Mouse (Mus musculus) heart, embryonic 11.5 days (tissue): ENCODE measurements at regions not wholly inside any gene's neighbourhood (a gene's known extent, or its start where the extent isn't known, plus 50 kb on each side); places are given as distances from the start of the nearest gene placed in this dataset.

Experiments used
- ATAC-seq: fragments of 200-750 bp; cut with Nextera tagmentation; replicated peaks from 2 replicates; pipeline ENCODE4 v1.8.0; 2017; ENCODE audit warnings: moderate library complexity; ENCODE audit not compliant: insufficient number of reproducible peaks, low FRiP score, low TSS enrichment
- H3K27ac ChIP-seq: fragments of 300-500 bp; sonication (generic); 2 replicates; pipeline ENCODE4 v1.5.1; 2014; ENCODE audit warnings: mild to moderate bottlenecking, low read depth, low read length
- H3K27me3 ChIP-seq: fragments of 300-500 bp; sonication (generic); 2 replicates; pipeline ENCODE4 v1.6.1; 2014; ENCODE audit warnings: mild to moderate bottlenecking, low read length, mixed read lengths; ENCODE audit not compliant: control insufficient read depth, insufficient read depth
- H3K36me3 ChIP-seq: fragments of 300-500 bp; sonication (generic); 2 replicates; pipeline ENCODE4 v1.6.1; 2014; ENCODE audit warnings: mild to moderate bottlenecking, low read length, moderate library complexity, mixed read lengths; ENCODE audit not compliant: control insufficient read depth, insufficient read depth
- H3K4me1 ChIP-seq: fragments of 300-500 bp; sonication (generic); 2 replicates; pipeline ENCODE4 v1.6.1; 2014; ENCODE audit warnings: low read length; ENCODE audit not compliant: control insufficient read depth, insufficient read depth
- H3K4me2 ChIP-seq: fragments of 300-500 bp; sonication (generic); 2 replicates; pipeline ENCODE4 v1.6.1; 2014; ENCODE audit warnings: mild to moderate bottlenecking, moderate library complexity
- H3K4me3 ChIP-seq: fragments of 300-500 bp; sonication (generic); 2 replicates; pipeline ENCODE4 v1.5.1; 2014; ENCODE audit warnings: low read depth, low read length
- H3K9ac ChIP-seq: fragments of 300-500 bp; sonication (generic); 2 replicates; pipeline ENCODE4 v1.6.1; 2014; ENCODE audit warnings: mild to moderate bottlenecking, low read depth, low read length, moderate library complexity
- H3K9me3 ChIP-seq: fragments of 300-500 bp; sonication (generic); replicated peaks from 2 replicates; pipeline ENCODE4 v1.6.1; 2016; ENCODE audit warnings: low read length; ENCODE audit not compliant: control insufficient read depth
- WGBS: fragments of 180-500 bp; shearing (Covaris S2); extraction: QIAGEN DNeasy Blood & Tissue Kit; methylation state at CpG from one replicate; pipeline ENCODE4 v1.1.7; 2014; ENCODE audit not compliant: insufficient replicate concordance; 5-methylcytosine and 5-hydroxymethylcytosine counted together

- no peak for ATAC-seq
- H3K4me1 ChIP-seq: peaks cover 5% of the 10 kb centered on the region; the same call in 1 of the 2 replicates
These were observed 87.7 kb upstream of the Pgrmc2 start for GRCm38 (mm10) chr3:41170566-41170965.

GRCm38 (mm10) chr3:41169430-41169829, 86.6 kb upstream of the Pgrmc2 start:
- Histone ChIP-seq H3K4me3 (no peak overlapping the region), H3K4me1 (peaks cover 5% of the 10 kb centered on the region; the same call in 1 of the 2 replicates), H3K4me2 (no peak overlapping the region), H3K27ac (peak overlapping the region; percentile 80), H3K27me3 (no peaks in the 10 kb centered on the region), H3K9ac (no peak overlapping the region), H3K36me3 (no peaks in the 10 kb centered on the region), H3K9me3 (no peaks in the 10 kb centered on the region)
- ATAC-seq: peak; percentile 79
- WGBS: 58% methylated on average over 10 of the region's 10 CpGs

More at GRCm38 (mm10) chr3:41170566-41170965, 87.7 kb upstream of the Pgrmc2 start:
- Histone ChIP-seq H3K4me3 (no peak overlapping the region), H3K36me3 (no peaks in the 10 kb centered on the region), H3K9ac (no peak overlapping the region), H3K4me2 (no peak overlapping the region), H3K27ac (no peak overlapping the region; the same call in 1 of the 2 replicates), H3K27me3 (no peaks in the 10 kb centered on the region), H3K9me3 (no peaks in the 10 kb centered on the region)
- 70% methylated on average over 6 of the region's 6 CpGs for WGBS

GRCm38 (mm10) chr3:41168181-41168967, 85.5 kb upstream of the Pgrmc2 start:
- ATAC-seq: no peak
- Histone ChIP-seq H3K27me3 (no peaks in the 10 kb centered on the region), H3K36me3 (no peaks in the 10 kb centered on the region), H3K4me2 (no peak overlapping the region), H3K4me3 (no peak overlapping the region), H3K27ac (no peak overlapping the region), H3K4me1 (peaks cover 5% of the 10 kb centered on the region; the same call in 1 of the 2 replicates), H3K9ac (no peak overlapping the region), H3K9me3 (no peaks in the 10 kb centered on the region)
- 84% methylated on average over 11 of the region's 11 CpGs for WGBS

- Histone ChIP-seq H3K9me3 (no peaks in the 10 kb centered on the region), H3K4me2 (no peak overlapping the region), H3K9ac (no peak overlapping the region), H3K27me3 (no peaks in the 10 kb centered on the region), H3K4me3 (no peak overlapping the region), H3K4me1 (peaks cover 4% of the 10 kb centered on the region; the same call in 1 of the 2 replicates), H3K27ac (no peak overlapping the region), H3K36me3 (no peaks in the 10 kb centered on the region)
- no peak for ATAC-seq
- WGBS: 91% methylated on average over 3 of the region's 3 CpGs
These were observed 84.6 kb upstream of the Pgrmc2 start for GRCm38 (mm10) chr3:41167476-41167875.

- Histone ChIP-seq H3K4me1 (0 out of 2 replicates have a peak, but pooled peaks cover 2% of the 10 kb centered on the region), H3K9ac (no peak overlapping the region), H3K4me3 (no peak overlapping the region), H3K4me2 (no peak overlapping the region), H3K9me3 (no peaks in the 10 kb centered on the region), H3K36me3 (no peaks in the 10 kb centered on the region), H3K27ac (no peak overlapping the region), H3K27me3 (no peaks in the 10 kb centered on the region)
- ATAC-seq: no peak
- 84% methylated on average over 7 of the region's 7 CpGs for WGBS
These were observed 81.9 kb upstream of the Pgrmc2 start for GRCm38 (mm10) chr3:41164736-41165135.

- Histone ChIP-seq H3K27ac (no peak overlapping the region), H3K9ac (no peak overlapping the region), H3K4me2 (no peak overlapping the region), H3K36me3 (no peaks in the 10 kb centered on the region), H3K9me3 (no peaks in the 10 kb centered on the region), H3K4me1 (peaks cover 2% of the 10 kb centered on the region; the same call in 1 of the 2 replicates), H3K4me3 (no peak overlapping the region), H3K27me3 (no peaks in the 10 kb centered on the region)
- 45% methylated on average over 3 of the region's 3 CpGs for WGBS
- no peak for ATAC-seq
These were observed 80.9 kb upstream of the Pgrmc2 start for GRCm38 (mm10) chr3:41163767-41164166.

- Histone ChIP-seq H3K4me3 (no peak overlapping the region), H3K27ac (no peak overlapping the region), H3K9ac (no peak overlapping the region), H3K4me1 (peaks cover 7% of the 10 kb centered on the region; the same call in 1 of the 2 replicates), H3K9me3 (no peaks in the 10 kb centered on the region), H3K27me3 (no peaks in the 10 kb centered on the region), H3K36me3 (no peaks in the 10 kb centered on the region), H3K4me2 (no peak overlapping the region)
- no peak for ATAC-seq
- 83% methylated on average over 1 of the region's 1 CpGs for WGBS
These were observed 79.7 kb upstream of the Pgrmc2 start for GRCm38 (mm10) chr3:41162514-41162913.

- H3K4me2 ChIP-seq: no peak overlapping the region
- H3K4me1 ChIP-seq: peaks cover 7% of the 10 kb centered on the region; the same call in 1 of the 2 replicates
- H3K27me3 ChIP-seq: no peaks in the 10 kb centered on the region
- no peaks in the 10 kb centered on the region for H3K9me3 ChIP-seq
- no peak overlapping the region for H3K27ac ChIP-seq
- no peaks in the 10 kb centered on the region for H3K36me3 ChIP-seq
- no peak overlapping the region for H3K4me3 ChIP-seq
- ATAC-seq: no peak
- no peak overlapping the region for H3K9ac ChIP-seq
These were observed 77.8 kb upstream of the Pgrmc2 start for GRCm38 (mm10) chr3:41160648-41161047.
